Mouse (Mus musculus): Measurements from ENCODE around the gene Eipr1. TPM values are rescaled to one million over a fixed set of nuclear protein-coding genes. Genes with fewer than 3 reads are reported as not detected.

Gene Eipr1
- polyA plus RNA-seq, 1 experiment from 2014 or later, result 36.3 TPM

GRCm38 (mm10) chr12:28898307-28898706 is 146.7 kb downstream of the Eipr1 start:
- Histone ChIP-seq H3K9me3 (ENCODE audit: control insufficient read depth, low read length) (no peaks in the 10 kb centered on the region), H3K4me2 (ENCODE audit: low read depth, low read length, severe bottlenecking) (no peak overlapping the region), H3K4me3 (ENCODE audit: low read depth, low read length) (no peak overlapping the region), H3K36me3 (ENCODE audit: control insufficient read depth, insufficient read depth, low read length) (no peaks in the 10 kb centered on the region), H3K27ac (ENCODE audit: low read depth, low read length) (no peak overlapping the region), H3K9ac (ENCODE audit: low read length) (no peak overlapping the region), H3K27me3 (ENCODE audit: control insufficient read depth, insufficient read depth, low read length) (no peaks in the 10 kb centered on the region), H3K4me1 (replicated peaks; ENCODE audit: control insufficient read depth, insufficient read depth, low read length) (no peaks in the 10 kb centered on the region)
- DNase-seq (ENCODE audit: low spot score) (no peak), ATAC-seq (replicated peaks; ENCODE audit: low FRiP score) (no peak)
- 94% methylated on average over 6 of the region's 6 CpGs for WGBS

- 76% methylated on average over 4 of the region's 4 CpGs for WGBS
- ATAC-seq (replicated peaks; ENCODE audit: low FRiP score), result no peak
- H3K27ac ChIP-seq (ENCODE audit: low read depth, low read length), result no peak overlapping the region
- H3K27me3 ChIP-seq (ENCODE audit: control insufficient read depth, insufficient read depth, low read length), result no peaks in the 10 kb centered on the region
- H3K4me2 ChIP-seq (ENCODE audit: low read depth, low read length, severe bottlenecking), result no peak overlapping the region
- no peaks in the 10 kb centered on the region for H3K9me3 ChIP-seq (ENCODE audit: control insufficient read depth, low read length)
- no peaks in the 10 kb centered on the region for H3K4me1 ChIP-seq (replicated peaks; ENCODE audit: control insufficient read depth, insufficient read depth, low read length)
- H3K36me3 ChIP-seq (ENCODE audit: control insufficient read depth, insufficient read depth, low read length), result no peaks in the 10 kb centered on the region
- H3K4me3 ChIP-seq (ENCODE audit: low read depth, low read length), result no peak overlapping the region
- DNase-seq (ENCODE audit: low spot score), result no peak
- no peak overlapping the region for H3K9ac ChIP-seq (ENCODE audit: low read length)
Observed at GRCm38 (mm10) chr12:28899696-28900095, 148.1 kb downstream of the Eipr1 start.

- H3K36me3 ChIP-seq (ENCODE audit: control insufficient read depth, insufficient read depth, low read length), result no peaks in the 10 kb centered on the region
- no peak overlapping the region for H3K4me3 ChIP-seq (ENCODE audit: low read depth, low read length)
- H3K4me1 ChIP-seq (replicated peaks; ENCODE audit: control insufficient read depth, insufficient read depth, low read length), result no peaks in the 10 kb centered on the region
- WGBS, result 81% methylated on average over 4 of the region's 4 CpGs
- no peak overlapping the region for H3K27ac ChIP-seq (ENCODE audit: low read depth, low read length)
- H3K4me2 ChIP-seq (ENCODE audit: low read depth, low read length, severe bottlenecking), result no peak overlapping the region
- no peaks in the 10 kb centered on the region for H3K9me3 ChIP-seq (ENCODE audit: control insufficient read depth, low read length)
- ATAC-seq (replicated peaks; ENCODE audit: low FRiP score), result no peak
- DNase-seq (ENCODE audit: low spot score), result no peak
- no peaks in the 10 kb centered on the region for H3K27me3 ChIP-seq (ENCODE audit: control insufficient read depth, insufficient read depth, low read length)
- H3K9ac ChIP-seq (ENCODE audit: low read length), result no peak overlapping the region
Observed at GRCm38 (mm10) chr12:28900341-28900740, 148.7 kb downstream of the Eipr1 start.

GRCm38 (mm10) chr12:28902132-28902531 is 150.5 kb downstream of the Eipr1 start:
- WGBS, result 91% methylated on average over 3 of the region's 3 CpGs

GRCm38 (mm10) chr12:28903082-28903481 is 151.5 kb downstream of the Eipr1 start:
- Histone ChIP-seq H3K36me3 (ENCODE audit: control insufficient read depth, insufficient read depth, low read length) (no peaks in the 10 kb centered on the region), H3K9ac (ENCODE audit: low read length) (no peak overlapping the region), H3K4me1 (replicated peaks; ENCODE audit: control insufficient read depth, insufficient read depth, low read length) (peaks cover 7% of the 10 kb centered on the region; the same call in 1 of the 2 replicates), H3K27me3 (ENCODE audit: control insufficient read depth, insufficient read depth, low read length) (no peaks in the 10 kb centered on the region), H3K4me3 (ENCODE audit: low read depth, low read length) (no peak overlapping the region), H3K4me2 (ENCODE audit: low read depth, low read length, severe bottlenecking) (no peak overlapping the region), H3K27ac (ENCODE audit: low read depth, low read length) (no peak overlapping the region), H3K9me3 (ENCODE audit: control insufficient read depth, low read length) (no peaks in the 10 kb centered on the region)
- 83% methylated on average over 4 of the region's 4 CpGs for WGBS
- DNase-seq (ENCODE audit: low spot score) (no peak), ATAC-seq (replicated peaks; ENCODE audit: low FRiP score) (no peak)

More at GRCm38 (mm10) chr12:28902132-28902531, 150.5 kb downstream of the Eipr1 start:
- H3K9ac ChIP-seq (ENCODE audit: low read length), result no peak overlapping the region
- H3K36me3 ChIP-seq (ENCODE audit: control insufficient read depth, insufficient read depth, low read length), result no peaks in the 10 kb centered on the region
- ATAC-seq (replicated peaks; ENCODE audit: low FRiP score), result no peak
- no peaks in the 10 kb centered on the region; the same call in 1 of the 2 replicates for H3K4me1 ChIP-seq (replicated peaks; ENCODE audit: control insufficient read depth, insufficient read depth, low read length)
- no peaks in the 10 kb centered on the region for H3K27me3 ChIP-seq (ENCODE audit: control insufficient read depth, insufficient read depth, low read length)
- H3K9me3 ChIP-seq (ENCODE audit: control insufficient read depth, low read length), result no peaks in the 10 kb centered on the region
- no peak overlapping the region for H3K4me3 ChIP-seq (ENCODE audit: low read depth, low read length)
- no peak overlapping the region for H3K27ac ChIP-seq (ENCODE audit: low read depth, low read length)
- H3K4me2 ChIP-seq (ENCODE audit: low read depth, low read length, severe bottlenecking), result no peak overlapping the region
- no peak for DNase-seq (ENCODE audit: low spot score)

- no peak overlapping the region for H3K9ac ChIP-seq (ENCODE audit: low read length)
- DNase-seq (ENCODE audit: low spot score), result no peak
- no peaks in the 10 kb centered on the region for H3K36me3 ChIP-seq (ENCODE audit: control insufficient read depth, insufficient read depth, low read length)
- no peak for ATAC-seq (replicated peaks; ENCODE audit: low FRiP score)
- no peaks in the 10 kb centered on the region for H3K9me3 ChIP-seq (ENCODE audit: control insufficient read depth, low read length)
- peaks cover 7% of the 10 kb centered on the region; the same call in 1 of the 2 replicates for H3K4me1 ChIP-seq (replicated peaks; ENCODE audit: control insufficient read depth, insufficient read depth, low read length)
- H3K4me3 ChIP-seq (ENCODE audit: low read depth, low read length), result no peak overlapping the region
- H3K4me2 ChIP-seq (ENCODE audit: low read depth, low read length, severe bottlenecking), result no peak overlapping the region
- H3K27ac ChIP-seq (ENCODE audit: low read depth, low read length), result no peak overlapping the region
- no peaks in the 10 kb centered on the region for H3K27me3 ChIP-seq (ENCODE audit: control insufficient read depth, insufficient read depth, low read length)
- WGBS, result 92% methylated on average over 6 of the region's 6 CpGs
Observed at GRCm38 (mm10) chr12:28905486-28905885, 153.9 kb downstream of the Eipr1 start.

- Histone ChIP-seq H3K4me1 (replicated peaks; ENCODE audit: control insufficient read depth, insufficient read depth, low read length) (peaks cover 7% of the 10 kb centered on the region; the same call in 1 of the 2 replicates), H3K36me3 (ENCODE audit: control insufficient read depth, insufficient read depth, low read length) (no peaks in the 10 kb centered on the region), H3K4me2 (ENCODE audit: low read depth, low read length, severe bottlenecking) (no peak overlapping the region), H3K9ac (ENCODE audit: low read length) (no peak overlapping the region), H3K9me3 (ENCODE audit: control insufficient read depth, low read length) (no peaks in the 10 kb centered on the region), H3K4me3 (ENCODE audit: low read depth, low read length) (no peak overlapping the region), H3K27me3 (ENCODE audit: control insufficient read depth, insufficient read depth, low read length) (no peaks in the 10 kb centered on the region), H3K27ac (ENCODE audit: low read depth, low read length) (no peak overlapping the region)
- 91% methylated on average over 1 of the region's 1 CpGs for WGBS
- DNase-seq (ENCODE audit: low spot score), result no peak
- no peak for ATAC-seq (replicated peaks; ENCODE audit: low FRiP score)
Observed at GRCm38 (mm10) chr12:28906016-28906415, 154.4 kb downstream of the Eipr1 start.

GRCm38 (mm10) chr12:28906809-28907297 is 155.2 kb downstream of the Eipr1 start:
- ATAC-seq (replicated peaks; ENCODE audit: low FRiP score) (no peak), DNase-seq (ENCODE audit: low spot score) (no peak)
- Histone ChIP-seq H3K36me3 (ENCODE audit: control insufficient read depth, insufficient read depth, low read length) (no peaks in the 10 kb centered on the region), H3K4me1 (replicated peaks; ENCODE audit: control insufficient read depth, insufficient read depth, low read length) (peaks cover 7% of the 10 kb centered on the region; the same call in 1 of the 2 replicates), H3K4me3 (ENCODE audit: low read depth, low read length) (no peak overlapping the region), H3K9ac (ENCODE audit: low read length) (no peak overlapping the region), H3K4me2 (ENCODE audit: low read depth, low read length, severe bottlenecking) (no peak overlapping the region), H3K9me3 (ENCODE audit: control insufficient read depth, low read length) (no peaks in the 10 kb centered on the region), H3K27ac (ENCODE audit: low read depth, low read length) (no peak overlapping the region), H3K27me3 (ENCODE audit: control insufficient read depth, insufficient read depth, low read length) (no peaks in the 10 kb centered on the region)
- 28% methylated on average over 7 of the region's 7 CpGs for WGBS

- no peaks in the 10 kb centered on the region for H3K36me3 ChIP-seq (ENCODE audit: control insufficient read depth, insufficient read depth, low read length)
- no peak overlapping the region for H3K4me3 ChIP-seq (ENCODE audit: low read depth, low read length)
- H3K9ac ChIP-seq (ENCODE audit: low read length), result no peak overlapping the region
- DNase-seq (ENCODE audit: low spot score), result no peak
- 28% methylated on average over 9 of the region's 9 CpGs for WGBS
- no peak for ATAC-seq (replicated peaks; ENCODE audit: low FRiP score)
- H3K27ac ChIP-seq (ENCODE audit: low read depth, low read length), result no peak overlapping the region
- H3K27me3 ChIP-seq (ENCODE audit: control insufficient read depth, insufficient read depth, low read length), result no peaks in the 10 kb centered on the region
- H3K4me1 ChIP-seq (replicated peaks; ENCODE audit: control insufficient read depth, insufficient read depth, low read length), result peaks cover 7% of the 10 kb centered on the region; the same call in 1 of the 2 replicates
- no peaks in the 10 kb centered on the region for H3K9me3 ChIP-seq (ENCODE audit: control insufficient read depth, low read length)
- no peak overlapping the region for H3K4me2 ChIP-seq (ENCODE audit: low read depth, low read length, severe bottlenecking)
Observed at GRCm38 (mm10) chr12:28907814-28908213, 156.2 kb downstream of the Eipr1 start.
